Mouse (Mus musculus) MEL (cell line): ENCODE data around the gene Rbck1. TPM values are rescaled to one million over a fixed set of nuclear protein-coding genes. Genes with fewer than 3 reads are reported as not detected.

ENCODE experiments used
- DNase-seq: peaks from one replicate; pipeline ENCODE4 v3.0.0; 2011; ENCODE audit warnings: low read depth, low spot score
- H3K27ac ChIP-seq: 2 replicates; pipeline ENCODE4 v1.5.1; 2012; ENCODE audit warnings: low read depth, mild to moderate bottlenecking, control low read depth, low read length, moderate library complexity; ENCODE audit not compliant: control insufficient read depth
- H3K27me3 ChIP-seq, 2 experiments: fragments of 150-350 bp in 1 of 2; sonication (generic) in 1 of 2; 2 replicates each; pipeline ENCODE4 v1.6.1; 2012; ENCODE audit warnings: low read length in 2 of 2, mild to moderate bottlenecking in 2 of 2, improper control_type of control experiment in 1 of 2, moderate library complexity in 1 of 2; ENCODE audit not compliant: insufficient read depth in 2 of 2, control insufficient read depth in 1 of 2
- H3K36me3 ChIP-seq, 2 experiments: 2 replicates each; pipeline ENCODE4 v1.6.1; 2012 to 2014; ENCODE audit warnings: low read length in 2 of 2, improper control_type of control experiment in 1 of 2, inconsistent platforms in 1 of 2, mild to moderate bottlenecking in 1 of 2; ENCODE audit not compliant: insufficient read depth in 2 of 2, control insufficient read depth in 1 of 2
- H3K4me1 ChIP-seq, 2 experiments: fragments of 150-350 bp in 1 of 2; sonication (generic) in 1 of 2; 2 replicates each; pipeline ENCODE4 v1.6.1; 2012; ENCODE audit warnings: low read length in 2 of 2, improper control_type of control experiment in 1 of 2, mild to moderate bottlenecking in 1 of 2; ENCODE audit not compliant: insufficient read depth in 2 of 2, control insufficient read depth in 1 of 2
- H3K4me3 ChIP-seq, 2 experiments: fragments of 150-350 bp in 1 of 2; sonication (generic) in 1 of 2; 2 replicates each; pipeline ENCODE4 v1.5.1; 2012; ENCODE audit warnings: low read depth in 2 of 2, low read length in 2 of 2, mild to moderate bottlenecking in 2 of 2, moderate library complexity in 2 of 2, control low read depth in 1 of 2, improper control_type of control experiment in 1 of 2; ENCODE audit not compliant: control insufficient read depth in 1 of 2, insufficient read depth in 1 of 2
- H3K79me2 ChIP-seq: 2 replicates; pipeline ENCODE4 v1.6.1; 2012; ENCODE audit warnings: mild to moderate bottlenecking, low read length, moderate library complexity; ENCODE audit not compliant: control insufficient read depth, poor library complexity, insufficient read depth
- H3K9ac ChIP-seq: 2 replicates; pipeline ENCODE4 v1.6.1; 2012; ENCODE audit warnings: low read depth, mild to moderate bottlenecking, control low read depth, low read length, moderate library complexity; ENCODE audit not compliant: control insufficient read depth, poor library complexity, severe bottlenecking
- H3K9me3 ChIP-seq: fragments of 150-350 bp; sonication (generic); replicated peaks from 2 replicates; pipeline ENCODE4 v1.6.1; 2012; ENCODE audit warnings: mild to moderate bottlenecking, low read length, improper control_type of control experiment, moderate library complexity; ENCODE audit not compliant: insufficient read depth
- ELF1 ChIP-seq: IDR thresholded peaks from 2 replicates; pipeline ENCODE4 v1.6.1; 2014; ENCODE audit warnings: low read depth, mild to moderate bottlenecking, inconsistent platforms, low read length, improper control_type of control experiment, moderate library complexity
- EP300 ChIP-seq, 2 experiments: IDR thresholded peaks; 2 replicates each; pipeline ENCODE4 v1.6.1; 2011; ENCODE audit warnings: improper control_type of control experiment in 2 of 2, low read length in 2 of 2, low read depth in 1 of 2, mild to moderate bottlenecking in 1 of 2
- GABPA ChIP-seq: IDR thresholded peaks from 2 replicates; pipeline ENCODE4 v1.6.1; 2012; ENCODE audit warnings: low read depth, mild to moderate bottlenecking, inconsistent platforms, low read length, improper control_type of control experiment, moderate library complexity
- KAT2A ChIP-seq: conservative IDR thresholded peaks from 2 replicates; pipeline ENCODE4 v1.6.1; 2012; ENCODE audit warnings: low read depth, low read length, improper control_type of control experiment, inconsistent platforms
- MAX ChIP-seq: IDR thresholded peaks from 2 replicates; pipeline ENCODE4 v1.6.1; 2011; ENCODE audit warnings: low read length, improper control_type of control experiment
- NELFE ChIP-seq: IDR thresholded peaks from 2 replicates; pipeline ENCODE4 v1.6.1; 2011; ENCODE audit warnings: low read depth, low read length, improper control_type of control experiment
- POLR2A ChIP-seq, 2 experiments: IDR thresholded peaks; 2 replicates each; pipeline ENCODE4 v1.6.1; 2011 to 2012; ENCODE audit warnings: low read length in 2 of 2, mild to moderate bottlenecking in 2 of 2, control low read depth in 1 of 2, improper control_type of control experiment in 1 of 2, low read depth in 1 of 2, moderate library complexity in 1 of 2; ENCODE audit not compliant: control insufficient read depth in 1 of 2, insufficient read depth in 1 of 2, poor library complexity in 1 of 2
- POLR2AphosphoS2 ChIP-seq: IDR thresholded peaks from 2 replicates; pipeline ENCODE4 v1.6.1; 2011; ENCODE audit warnings: low read length, improper control_type of control experiment
- POLR2AphosphoS5 ChIP-seq: IDR thresholded peaks from 2 replicates; pipeline ENCODE4 v1.6.1; 2012; ENCODE audit warnings: low read depth, borderline replicate concordance, mild to moderate bottlenecking, inconsistent platforms, low read length, moderate library complexity, mixed read lengths
- RCOR1 ChIP-seq: IDR thresholded peaks from 2 replicates; pipeline ENCODE4 v1.6.1; 2012; ENCODE audit warnings: low read depth, mild to moderate bottlenecking, inconsistent platforms, low read length, improper control_type of control experiment
- SIN3A ChIP-seq: IDR thresholded peaks from 2 replicates; pipeline ENCODE4 v1.6.1; 2012; ENCODE audit warnings: low read length, improper control_type of control experiment, inconsistent platforms
- TBP ChIP-seq: IDR thresholded peaks from 2 replicates; pipeline ENCODE4 v1.8.0; 2011; ENCODE audit warnings: low read depth, low read length, improper control_type of control experiment
- TCF12 ChIP-seq: IDR thresholded peaks from 2 replicates; pipeline ENCODE4 v1.6.1; 2014; ENCODE audit warnings: low read depth, mild to moderate bottlenecking, inconsistent platforms, low read length, improper control_type of control experiment, moderate library complexity
- USF1 ChIP-seq: IDR thresholded peaks from 2 replicates; pipeline ENCODE4 v1.6.1; 2014; ENCODE audit warnings: low read depth, mild to moderate bottlenecking, inconsistent platforms, low read length, improper control_type of control experiment, moderate library complexity
- polyA plus RNA-seq, 2 experiments: library from polyadenylated mRNA; stranded (reverse) in 1 of 2; unstranded in 1 of 2; fragments of >175 nt in 1 of 2; fragments of >200 nt in 1 of 2; gene quantifications; 2 replicates each; pipeline versions ENCODE4 v1.2.1 to v1.2.4; 2012; ENCODE audit warnings: low replicate concordance in 2 of 2, low read depth in 1 of 2; ENCODE audit not compliant: insufficient read length in 2 of 2, insufficient read depth in 1 of 2, missing spikeins in 1 of 2
- total RNA-seq: library from RNA; depleted of rRNA; stranded (reverse); fragments of 300-350 nt; gene quantifications from 2 replicates; pipeline ENCODE4 v1.2.3, GENCODE M21; 2012

Gene Rbck1
- total and polyA plus RNA-seq, 3 experiments: 90.9 to 162 (median 92.1) TPM

GRCm38 (mm10) chr2:152336856-152337255, 4.4 kb upstream of the Rbck1 start:
- no peak for TF ChIP-seq TCF12
- TF ChIP-seq ELF1: no peak
- no peak for TF ChIP-seq USF1
- peak; percentile 59; the same call in 1 of the 2 replicates for TF ChIP-seq POLR2AphosphoS2
- TF ChIP-seq EP300 (IDR thresholded peaks at IDR 0.05; ENCODE audit: low read depth in 1 of 2, low read length in 2 of 2): no peak
- peak; percentile 44 for DNase-seq
- H3K79me2 ChIP-seq: peaks cover 21% of the 10 kb centered on the region
- H3K4me1 ChIP-seq: peaks cover 18 to 45% of the 10 kb centered on the region in 2 experiments
- H3K27ac ChIP-seq: no peak overlapping the region
- no peak overlapping the region for H3K4me3 ChIP-seq
- peaks cover 11 to 40% of the 10 kb centered on the region in 2 experiments; a peak in 3 of 4 replicates for H3K36me3 ChIP-seq
- no peaks in the 10 kb centered on the region for H3K27me3 ChIP-seq
- no peak overlapping the region for H3K9ac ChIP-seq
- no peaks in the 10 kb centered on the region for H3K9me3 ChIP-seq

GRCm38 (mm10) chr2:152335289-152335820, 2.9 kb upstream of the Rbck1 start:
- Histone ChIP-seq H3K4me3 (no peak overlapping the region), H3K9me3 (no peaks in the 10 kb centered on the region), H3K79me2 (peaks cover 29% of the 10 kb centered on the region), H3K27me3 (no peaks in the 10 kb centered on the region), H3K27ac (no peak overlapping the region), H3K36me3 (peaks cover 9 to 33% of the 10 kb centered on the region in 2 experiments; a peak in 3 of 4 replicates), H3K4me1 (peaks cover 18 to 44% of the 10 kb centered on the region in 2 experiments), H3K9ac (no peak overlapping the region; the same call in 1 of the 2 replicates)
- DNase-seq: peak; percentile 63
- TF ChIP-seq TBP: no peak
- TF ChIP-seq ELF1: 0 out of 2 replicates have a peak, but pooled peaks have one; percentile 12
- TF ChIP-seq NELFE: no peak
- TF ChIP-seq RCOR1: no peak
- TF ChIP-seq GABPA: no peak
- TF ChIP-seq KAT2A: no peak
- TF ChIP-seq POLR2AphosphoS2: no peak
- no peak for TF ChIP-seq POLR2A (IDR thresholded peaks at IDR 0.05; ENCODE audit: control insufficient read depth in 1 of 2, insufficient read depth in 1 of 2, low read depth in 1 of 2, low read length in 2 of 2, poor library complexity in 1 of 2)
- TF ChIP-seq SIN3A: peak; percentile 26; the same call in 1 of the 2 replicates
- no peak for TF ChIP-seq MAX
- TF ChIP-seq POLR2AphosphoS5: no peak
